Mouse (Mus musculus) kidney, postnatal 10 days (tissue): ENCODE results near the gene AI661453.

Source experiments
- DNase-seq: peaks from one replicate; pipeline ENCODE4 v3.0.0; 2021; ENCODE audit warnings: mixed read lengths

Gene AI661453

GRCm38 (mm10) chr17:47441296-47442051 lies 5.1 kb downstream of the AI661453 start:
- DNase-seq = no peak

- DNase-seq = no peak
Measured at GRCm38 (mm10) chr17:47442271-47442670, 5.9 kb downstream of the AI661453 start.

GRCm38 (mm10) chr17:47444113-47444512 lies 7.7 kb downstream of the AI661453 start:
- DNase-seq = no peak

GRCm38 (mm10) chr17:47445518-47445917 lies 9.1 kb downstream of the AI661453 start:
- no peak for DNase-seq

GRCm38 (mm10) chr17:47446025-47446424 lies 9.6 kb downstream of the AI661453 start:
- DNase-seq = no peak

- DNase-seq = no peak
Measured at GRCm38 (mm10) chr17:47446561-47446960, 10.1 kb downstream of the AI661453 start.

GRCm38 (mm10) chr17:47448523-47449372 lies 12.3 kb downstream of the AI661453 start:
- DNase-seq = peak; percentile 40

- no peak for DNase-seq
Measured at GRCm38 (mm10) chr17:47449432-47449831, 13.0 kb downstream of the AI661453 start.

GRCm38 (mm10) chr17:47450239-47450638 lies 13.8 kb downstream of the AI661453 start:
- peak; percentile 44 for DNase-seq

GRCm38 (mm10) chr17:47450880-47451565 lies 14.6 kb downstream of the AI661453 start:
- DNase-seq = peak; percentile 65

GRCm38 (mm10) chr17:47452886-47453285 lies 16.5 kb downstream of the AI661453 start:
- peak; percentile 57 for DNase-seq

- DNase-seq = peak; percentile 74
Measured at GRCm38 (mm10) chr17:47454675-47455074, 18.3 kb downstream of the AI661453 start.

- DNase-seq = no peak
Measured at GRCm38 (mm10) chr17:47458310-47458709, 21.9 kb downstream of the AI661453 start.

GRCm38 (mm10) chr17:47458936-47459335 lies 22.5 kb downstream of the AI661453 start:
- DNase-seq = no peak

- DNase-seq = no peak
Measured at GRCm38 (mm10) chr17:47459341-47459919, 23.0 kb downstream of the AI661453 start.

GRCm38 (mm10) chr17:47461688-47462087 lies 25.3 kb downstream of the AI661453 start:
- no peak for DNase-seq

GRCm38 (mm10) chr17:47462209-47462608 lies 25.8 kb downstream of the AI661453 start:
- DNase-seq = no peak

- no peak for DNase-seq
Measured at GRCm38 (mm10) chr17:47462728-47463388, 26.4 kb downstream of the AI661453 start.

GRCm38 (mm10) chr17:47464248-47464965 lies 28.0 kb downstream of the AI661453 start:
- DNase-seq = no peak

- DNase-seq = no peak
Measured at GRCm38 (mm10) chr17:47465016-47465415, 28.6 kb downstream of the AI661453 start.

GRCm38 (mm10) chr17:47466284-47466683 lies 29.9 kb downstream of the AI661453 start:
- DNase-seq = no peak

- no peak for DNase-seq
Measured at GRCm38 (mm10) chr17:47467659-47468058, 31.2 kb downstream of the AI661453 start.
